Mouse (Mus musculus): ENCODE data around the gene St6gal1. TPM values are rescaled to one million over a fixed set of nuclear protein-coding genes. Genes with fewer than 3 reads are reported as not detected.
A peak's percentile ranks its signal among the peaks of the same experiment; 100 is the strongest.
"Not testable (repeated sequence)": the region's sequence is repeated elsewhere in the genome, so short reads cannot be mapped to it uniquely, and the experiment has no call there.

The St6gal1 gene
- 12.4 and 15.7 TPM in 2 replicates for polyA plus RNA-seq (2015; fragmentation: Nextera tagmentation; extraction: Ambion mirVana)

GRCm38 (mm10) chr16:23224671-23225068 lies at the start of gene St6gal1:
Gene St6gal1 (plus strand): TSS chr16:23224740.
- H3K4me2 ChIP-seq (ENCODE audit: low read depth, low read length), result peak within 1 kb of the TSS; percentile 92
- peak; percentile 66 for ATAC-seq (replicated peaks; ENCODE audit: extremely low read depth, insufficient read depth, low FRiP score)
- no peaks in the 10 kb centered on the region for H3K36me3 ChIP-seq (ENCODE audit: control insufficient read depth, insufficient read depth)
- H3K4me1 ChIP-seq (ENCODE audit: control insufficient read depth, insufficient read depth, low read length), result peaks cover 5% of the 10 kb centered on the region; the same call in 1 of the 2 replicates
- peak within 1 kb of the TSS; percentile 73 for H3K4me3 ChIP-seq (ENCODE audit: low read length)
- WGBS, result under 1% methylated on average over 20 of the region's 20 CpGs
- no peaks in the 10 kb centered on the region for H3K27me3 ChIP-seq (ENCODE audit: control insufficient read depth, insufficient read depth, low read length)
- H3K27ac ChIP-seq (ENCODE audit: low read length), result peak within 1 kb of the TSS; percentile 71
- H3K9ac ChIP-seq (ENCODE audit: low read length), result peak within 1 kb of the TSS; percentile 84
- 0 out of 2 replicates have a peak, but pooled peaks cover 2% of the 10 kb centered on the region for H3K9me3 ChIP-seq (replicated peaks; ENCODE audit: control insufficient read depth, low read length)

GRCm38 (mm10) chr16:23174855-23175254 lies 49.7 kb upstream of the St6gal1 start:
- no peak; the same call in 1 of the 2 replicates for ATAC-seq (replicated peaks; ENCODE audit: extremely low read depth, insufficient read depth, low FRiP score)
- 64% methylated on average over 5 of the region's 5 CpGs for WGBS
- no peaks in the 10 kb centered on the region for H3K4me1 ChIP-seq (ENCODE audit: control insufficient read depth, insufficient read depth, low read length)
- no peak overlapping the region for H3K27ac ChIP-seq (ENCODE audit: low read length)
- H3K36me3 ChIP-seq (ENCODE audit: control insufficient read depth, insufficient read depth), result no peaks in the 10 kb centered on the region
- H3K9me3 ChIP-seq (replicated peaks; ENCODE audit: control insufficient read depth, low read length), result peaks cover 4% of the 10 kb centered on the region
- no peak overlapping the region for H3K4me3 ChIP-seq (ENCODE audit: low read length)
- H3K4me2 ChIP-seq (ENCODE audit: low read depth, low read length), result no peak overlapping the region
- no peaks in the 10 kb centered on the region for H3K27me3 ChIP-seq (ENCODE audit: control insufficient read depth, insufficient read depth, low read length)
- H3K9ac ChIP-seq (ENCODE audit: low read length), result no peak overlapping the region

- Histone ChIP-seq H3K4me1 (ENCODE audit: control insufficient read depth, insufficient read depth, low read length) (no peaks in the 10 kb centered on the region), H3K4me2 (ENCODE audit: low read depth, low read length) (no peak overlapping the region), H3K9me3 (replicated peaks; ENCODE audit: control insufficient read depth, low read length) (peaks cover 4% of the 10 kb centered on the region), H3K4me3 (ENCODE audit: low read length) (no peak overlapping the region), H3K36me3 (ENCODE audit: control insufficient read depth, insufficient read depth) (no peaks in the 10 kb centered on the region), H3K27me3 (ENCODE audit: control insufficient read depth, insufficient read depth, low read length) (no peaks in the 10 kb centered on the region), H3K27ac (ENCODE audit: low read length) (no peak overlapping the region; the same call in 1 of the 2 replicates), H3K9ac (ENCODE audit: low read length) (no peak overlapping the region)
- 42% methylated on average over 3 of the region's 3 CpGs for WGBS
- no peak for ATAC-seq (replicated peaks; ENCODE audit: extremely low read depth, insufficient read depth, low FRiP score)
Measured at GRCm38 (mm10) chr16:23175956-23176355, 48.6 kb upstream of the St6gal1 start.

GRCm38 (mm10) chr16:23177856-23178255 lies 46.7 kb upstream of the St6gal1 start:
- Histone ChIP-seq H3K4me1 (ENCODE audit: control insufficient read depth, insufficient read depth, low read length) (0 out of 2 replicates have a peak, but pooled peaks cover 2% of the 10 kb centered on the region), H3K27me3 (ENCODE audit: control insufficient read depth, insufficient read depth, low read length) (no peaks in the 10 kb centered on the region), H3K4me2 (ENCODE audit: low read depth, low read length) (no peak overlapping the region), H3K9ac (ENCODE audit: low read length) (no peak overlapping the region), H3K4me3 (ENCODE audit: low read length) (no peak overlapping the region), H3K9me3 (replicated peaks; ENCODE audit: control insufficient read depth, low read length) (peaks cover 1% of the 10 kb centered on the region; the same call in 1 of the 2 replicates), H3K27ac (ENCODE audit: low read length) (no peak overlapping the region), H3K36me3 (ENCODE audit: control insufficient read depth, insufficient read depth) (no peaks in the 10 kb centered on the region)
- WGBS, result 95% methylated on average over 2 of the region's 2 CpGs
- no peak for ATAC-seq (replicated peaks; ENCODE audit: extremely low read depth, insufficient read depth, low FRiP score)

GRCm38 (mm10) chr16:23178796-23179195 lies 45.7 kb upstream of the St6gal1 start:
- Histone ChIP-seq H3K4me3 (ENCODE audit: low read length) (no peak overlapping the region), H3K27ac (ENCODE audit: low read length) (no peak overlapping the region), H3K9me3 (replicated peaks; ENCODE audit: control insufficient read depth, low read length) (no peaks in the 10 kb centered on the region), H3K9ac (ENCODE audit: low read length) (no peak overlapping the region), H3K4me1 (ENCODE audit: control insufficient read depth, insufficient read depth, low read length) (0 out of 2 replicates have a peak, but pooled peaks cover 2% of the 10 kb centered on the region), H3K4me2 (ENCODE audit: low read depth, low read length) (no peak overlapping the region), H3K36me3 (ENCODE audit: control insufficient read depth, insufficient read depth) (no peaks in the 10 kb centered on the region), H3K27me3 (ENCODE audit: control insufficient read depth, insufficient read depth, low read length) (no peaks in the 10 kb centered on the region)
- 91% methylated on average over 5 of the region's 5 CpGs for WGBS
- no peak for ATAC-seq (replicated peaks; ENCODE audit: extremely low read depth, insufficient read depth, low FRiP score)

GRCm38 (mm10) chr16:23179436-23179835 lies 45.1 kb upstream of the St6gal1 start:
- not testable (repeated sequence) for H3K27me3 ChIP-seq (ENCODE audit: control insufficient read depth, insufficient read depth, low read length); H3K36me3 ChIP-seq (ENCODE audit: control insufficient read depth, insufficient read depth); ATAC-seq (replicated peaks; ENCODE audit: extremely low read depth, insufficient read depth, low FRiP score); H3K4me1 ChIP-seq (ENCODE audit: control insufficient read depth, insufficient read depth, low read length); H3K4me2 ChIP-seq (ENCODE audit: low read depth, low read length); H3K4me3 ChIP-seq (ENCODE audit: low read length); H3K9ac ChIP-seq (ENCODE audit: low read length); H3K27ac ChIP-seq (ENCODE audit: low read length); H3K9me3 ChIP-seq (replicated peaks; ENCODE audit: control insufficient read depth, low read length)
- WGBS, result 89% methylated on average over 18 of the region's 18 CpGs

GRCm38 (mm10) chr16:23181054-23181453 lies 43.5 kb upstream of the St6gal1 start:
- Histone ChIP-seq H3K4me1 (ENCODE audit: control insufficient read depth, insufficient read depth, low read length) (0 out of 2 replicates have a peak, but pooled peaks cover 2% of the 10 kb centered on the region), H3K9me3 (replicated peaks; ENCODE audit: control insufficient read depth, low read length) (no peaks in the 10 kb centered on the region), H3K27me3 (ENCODE audit: control insufficient read depth, insufficient read depth, low read length) (no peaks in the 10 kb centered on the region), H3K4me2 (ENCODE audit: low read depth, low read length) (no peak overlapping the region), H3K9ac (ENCODE audit: low read length) (no peak overlapping the region), H3K4me3 (ENCODE audit: low read length) (no peak overlapping the region), H3K36me3 (ENCODE audit: control insufficient read depth, insufficient read depth) (no peaks in the 10 kb centered on the region), H3K27ac (ENCODE audit: low read length) (no peak overlapping the region)
- 52% methylated on average over 4 of the region's 4 CpGs for WGBS
- ATAC-seq (replicated peaks; ENCODE audit: extremely low read depth, insufficient read depth, low FRiP score), result no peak

- Histone ChIP-seq H3K4me3 (ENCODE audit: low read length) (no peak overlapping the region), H3K36me3 (ENCODE audit: control insufficient read depth, insufficient read depth) (no peaks in the 10 kb centered on the region), H3K4me1 (ENCODE audit: control insufficient read depth, insufficient read depth, low read length) (0 out of 2 replicates have a peak, but pooled peaks cover 2% of the 10 kb centered on the region), H3K4me2 (ENCODE audit: low read depth, low read length) (no peak overlapping the region), H3K27ac (ENCODE audit: low read length) (no peak overlapping the region), H3K9me3 (replicated peaks; ENCODE audit: control insufficient read depth, low read length) (no peaks in the 10 kb centered on the region), H3K9ac (ENCODE audit: low read length) (no peak overlapping the region), H3K27me3 (ENCODE audit: control insufficient read depth, insufficient read depth, low read length) (no peaks in the 10 kb centered on the region)
- 70% methylated on average over 3 of the region's 3 CpGs for WGBS
- ATAC-seq (replicated peaks; ENCODE audit: extremely low read depth, insufficient read depth, low FRiP score), result no peak
Measured at GRCm38 (mm10) chr16:23181487-23181886, 43.1 kb upstream of the St6gal1 start.

GRCm38 (mm10) chr16:23181942-23182597 lies 42.5 kb upstream of the St6gal1 start:
- Histone ChIP-seq H3K4me1 (ENCODE audit: control insufficient read depth, insufficient read depth, low read length) (0 out of 2 replicates have a peak, but pooled peaks cover 2% of the 10 kb centered on the region), H3K9ac (ENCODE audit: low read length) (no peak overlapping the region), H3K27me3 (ENCODE audit: control insufficient read depth, insufficient read depth, low read length) (no peaks in the 10 kb centered on the region), H3K27ac (ENCODE audit: low read length) (no peak overlapping the region), H3K36me3 (ENCODE audit: control insufficient read depth, insufficient read depth) (no peaks in the 10 kb centered on the region), H3K4me2 (ENCODE audit: low read depth, low read length) (no peak overlapping the region), H3K4me3 (ENCODE audit: low read length) (no peak overlapping the region), H3K9me3 (replicated peaks; ENCODE audit: control insufficient read depth, low read length) (no peaks in the 10 kb centered on the region)
- ATAC-seq (replicated peaks; ENCODE audit: extremely low read depth, insufficient read depth, low FRiP score), result no peak
- WGBS, result 68% methylated on average over 1 of the region's 1 CpGs

Measured in heart, embryonic 16.5 days (tissue).